Mouse (Mus musculus) CH12F3 (cell line): ENCODE results near the gene Tomm70a.
"Not testable (repeated sequence)": the region's sequence is repeated elsewhere in the genome, so short reads cannot be mapped to it uniquely, and the experiment has no call there.

ENCODE experiments used
- in situ Hi-C: fragments of 300-500 bp; cut with MboI; formaldehyde crosslinking; loops from 2 replicates; pipeline ENCODE4 v1.14.3; 2020; ENCODE audit warnings: low sequenced_read_pairs

The Tomm70a gene

DNA sequence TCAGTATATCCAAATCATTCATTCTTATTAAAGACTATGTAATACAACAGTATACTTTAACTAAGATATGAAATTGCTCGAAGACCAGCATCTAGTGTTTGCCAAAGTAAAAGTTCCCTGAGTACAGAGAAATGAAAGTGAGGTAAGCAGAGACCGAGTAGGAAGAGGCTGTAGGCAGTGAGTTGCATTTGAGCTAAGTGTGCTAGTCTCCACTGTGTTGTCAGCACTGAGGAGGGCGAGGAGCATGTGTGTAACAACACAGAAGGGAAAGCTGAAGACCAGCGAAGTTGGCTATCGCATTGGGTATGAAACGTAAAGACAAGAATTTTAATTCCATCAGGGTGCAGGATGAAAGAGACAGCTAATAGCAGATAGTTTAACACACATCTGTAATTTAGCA is 12.1 kb downstream of the Tomm70a start:
- in situ Hi-C loops = no loop called here

DNA sequence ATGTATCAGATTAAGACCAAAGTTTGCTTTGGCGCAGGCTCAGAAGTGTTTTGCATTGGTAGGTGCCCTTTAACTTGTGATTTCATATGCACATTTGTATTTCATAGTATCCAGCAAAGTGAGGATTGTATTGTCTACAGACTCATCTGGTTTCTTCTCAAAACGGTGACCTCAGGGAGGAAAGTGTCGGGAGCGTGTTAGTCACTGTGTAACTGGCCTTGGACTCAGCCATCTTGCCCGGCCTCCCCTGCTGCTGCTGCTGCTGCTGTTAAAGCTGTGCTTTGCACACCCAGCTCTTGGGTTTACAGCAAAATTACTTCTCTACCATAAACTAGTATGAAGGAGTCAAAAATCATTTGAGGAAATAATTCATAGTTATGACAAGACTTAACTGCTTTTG is 23.2 kb downstream of the Tomm70a start:
- in situ Hi-C loops = no loop called here

DNA sequence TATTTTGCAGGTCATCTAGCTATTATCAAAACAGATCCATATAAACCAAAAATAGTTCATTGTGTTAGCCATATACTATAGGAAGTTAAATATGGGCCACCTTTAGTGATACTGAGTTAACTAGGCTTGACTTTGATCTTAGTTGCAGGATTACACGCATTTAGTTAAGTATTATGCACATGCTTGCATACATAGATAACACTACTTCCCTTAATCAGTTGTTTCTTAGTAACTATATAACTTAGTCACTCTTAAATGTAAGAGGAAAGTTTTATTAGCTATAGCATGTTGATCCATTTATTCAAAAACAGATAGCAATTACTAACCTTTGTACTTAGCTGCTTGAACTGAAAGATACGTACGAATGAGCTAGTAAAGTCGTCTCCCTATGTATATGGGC is 29.9 kb downstream of the Tomm70a start:
- in situ Hi-C loops = no loop called here

DNA sequence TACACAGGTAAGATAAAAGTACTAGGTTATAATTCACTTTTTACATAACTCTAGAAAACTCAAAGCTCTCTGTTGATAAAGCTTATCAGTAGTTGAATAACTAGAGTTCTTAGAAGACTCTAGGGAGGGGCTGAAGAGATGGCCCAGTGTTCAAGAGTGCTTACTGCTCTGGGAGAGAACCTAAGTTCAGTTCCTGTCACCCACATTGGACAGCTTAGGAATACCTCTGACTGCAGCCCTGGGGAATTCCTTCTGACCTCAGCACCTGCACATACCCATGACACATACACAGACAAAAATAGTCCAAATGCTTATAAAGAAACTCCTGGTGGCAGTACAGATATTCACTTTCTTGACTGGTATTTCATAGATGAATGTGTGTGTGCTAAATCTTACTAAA is 34.4 kb downstream of the Tomm70a start:
- in situ Hi-C loops = no loop called here

DNA sequence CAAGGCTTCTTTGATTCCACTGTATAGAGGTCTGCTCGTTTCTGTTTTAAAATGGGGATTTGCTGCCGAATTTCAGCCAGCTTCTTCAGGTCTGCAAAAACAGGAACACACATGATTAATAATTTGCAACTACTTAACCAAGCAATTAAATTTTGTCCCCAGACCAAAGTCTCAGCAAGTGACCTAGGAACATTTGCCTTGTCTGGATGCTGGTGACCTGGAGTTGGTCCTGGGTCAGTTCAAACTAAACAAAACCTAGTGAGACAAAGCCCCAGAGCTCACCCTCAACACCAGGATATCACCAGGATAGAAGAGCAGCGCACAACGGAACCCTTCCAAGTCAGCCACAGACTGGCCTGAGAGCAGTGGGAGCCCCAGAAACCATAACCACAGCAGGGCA is 35.6 kb downstream of the Tomm70a start:
- in situ Hi-C loops = no loop called here

DNA sequence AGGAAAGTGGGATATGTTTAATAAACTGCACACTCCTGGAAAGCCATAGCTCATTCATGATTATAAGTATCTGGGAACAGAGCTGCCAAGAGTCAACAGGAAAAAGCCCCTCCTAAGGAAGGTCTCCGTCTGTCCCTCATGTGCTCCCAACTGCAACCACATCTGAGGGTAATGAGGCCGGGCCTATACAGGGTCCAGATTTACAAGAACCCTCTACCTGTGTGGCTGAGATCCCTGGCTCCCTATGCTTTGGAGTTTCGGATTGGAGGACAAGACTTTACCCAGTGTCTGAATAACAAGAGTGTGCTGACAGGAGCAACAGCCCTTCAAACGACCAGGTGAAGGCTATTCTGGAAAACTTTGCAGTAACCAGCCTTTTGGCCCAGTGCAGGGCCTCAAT is 36.2 kb downstream of the Tomm70a start:
- in situ Hi-C loops = no loop called here

DNA sequence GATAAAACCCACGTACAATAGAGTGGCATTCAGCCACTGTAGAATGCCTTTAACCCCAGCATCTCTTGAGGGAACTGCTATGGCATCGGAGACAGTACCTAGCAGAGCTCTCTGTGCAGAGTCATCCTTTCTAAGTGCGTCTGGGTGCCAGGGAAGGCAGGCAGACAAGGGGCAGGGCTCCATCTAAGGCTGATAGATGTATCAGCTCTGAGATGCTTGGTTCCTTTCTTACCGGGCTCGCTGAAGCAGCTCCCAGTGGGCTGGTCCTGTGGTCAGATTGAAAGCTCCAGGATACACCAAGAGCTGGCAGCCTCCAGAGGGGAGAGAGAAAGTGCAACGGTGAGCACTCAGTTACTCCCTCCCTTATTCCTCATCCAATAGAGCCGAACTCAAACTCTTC is 38.3 kb downstream of the Tomm70a start:
- in situ Hi-C loops = no loop called here

DNA sequence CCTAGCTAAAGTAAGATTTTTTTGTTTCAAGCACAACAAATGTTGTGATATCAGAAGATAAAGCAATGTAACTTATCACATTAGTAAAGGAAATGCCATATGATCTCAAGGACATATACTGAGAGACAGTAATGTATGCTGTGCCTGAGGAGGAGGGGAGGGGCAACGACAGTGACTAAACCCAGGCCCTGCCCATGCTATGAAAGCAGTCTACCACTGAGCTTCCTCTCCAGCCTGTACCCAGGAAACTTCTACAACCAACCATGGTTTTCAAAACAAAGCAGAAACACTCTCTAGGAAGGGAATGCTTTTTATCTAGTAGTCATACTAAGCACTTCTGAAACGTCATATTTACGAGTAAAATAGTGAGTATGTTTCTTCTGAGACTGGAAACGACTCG is 41.3 kb downstream of the Tomm70a start:
- in situ Hi-C loops = no loop called here

DNA sequence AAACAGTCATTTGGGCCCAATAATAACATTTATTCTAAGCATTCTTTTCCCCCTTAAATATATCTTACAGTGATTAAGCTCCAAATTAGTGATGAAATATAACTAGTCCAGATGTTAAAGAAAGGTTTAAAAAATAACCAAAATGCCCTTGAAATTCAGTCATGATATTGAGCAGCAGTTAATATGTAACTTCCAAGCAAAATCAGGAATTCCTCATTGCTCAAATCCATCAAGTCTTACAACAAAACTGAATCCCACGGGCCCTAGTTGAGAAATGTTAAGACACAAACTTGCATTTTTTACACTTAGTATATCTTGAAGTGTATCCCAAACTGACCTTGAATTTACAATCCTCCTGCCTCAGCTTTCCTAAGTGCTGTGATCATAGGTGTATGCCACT is 42.2 kb downstream of the Tomm70a start:
- in situ Hi-C loops = no loop called here

DNA sequence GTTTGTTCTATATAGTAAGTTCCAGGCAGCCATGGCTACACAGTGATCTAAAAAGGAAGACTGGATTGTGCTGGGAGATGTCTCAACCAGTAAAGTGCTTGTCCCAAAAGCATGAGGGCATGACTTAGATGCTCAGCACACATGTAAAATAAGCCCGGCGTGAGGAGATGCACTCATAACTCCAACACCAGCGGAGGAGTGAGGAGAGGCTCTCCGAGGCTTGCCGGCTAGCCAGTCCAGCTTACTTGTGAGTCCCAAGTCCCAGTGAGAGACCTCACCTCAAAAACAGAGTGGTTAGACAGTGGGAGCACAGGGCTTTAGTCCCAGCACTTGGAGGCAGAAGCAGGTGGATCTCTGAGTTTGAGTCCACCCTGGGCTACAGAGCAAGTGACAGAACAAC is 43.7 kb downstream of the Tomm70a start:
- in situ Hi-C loops = no loop called here

DNA sequence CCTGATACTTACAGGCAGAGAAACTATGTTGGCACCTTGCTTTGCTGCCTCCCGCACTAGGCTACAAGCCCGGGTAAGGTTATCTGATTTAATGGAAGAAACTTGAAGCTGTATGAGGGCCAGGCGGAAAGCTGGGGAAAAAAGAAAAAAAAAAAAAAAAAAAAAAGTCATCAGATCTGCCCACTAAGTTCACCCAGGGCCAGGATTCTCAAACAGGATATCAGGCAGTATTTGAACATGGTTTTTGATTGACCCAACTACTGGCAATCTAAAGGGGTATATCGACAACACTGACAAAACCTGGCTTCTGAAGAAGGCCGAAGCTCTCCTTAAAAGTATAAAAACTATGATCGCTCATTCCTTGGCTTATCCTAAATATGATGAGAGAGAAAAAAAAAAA is 44.6 kb downstream of the Tomm70a start:
- in situ Hi-C loops = no loop called here

DNA sequence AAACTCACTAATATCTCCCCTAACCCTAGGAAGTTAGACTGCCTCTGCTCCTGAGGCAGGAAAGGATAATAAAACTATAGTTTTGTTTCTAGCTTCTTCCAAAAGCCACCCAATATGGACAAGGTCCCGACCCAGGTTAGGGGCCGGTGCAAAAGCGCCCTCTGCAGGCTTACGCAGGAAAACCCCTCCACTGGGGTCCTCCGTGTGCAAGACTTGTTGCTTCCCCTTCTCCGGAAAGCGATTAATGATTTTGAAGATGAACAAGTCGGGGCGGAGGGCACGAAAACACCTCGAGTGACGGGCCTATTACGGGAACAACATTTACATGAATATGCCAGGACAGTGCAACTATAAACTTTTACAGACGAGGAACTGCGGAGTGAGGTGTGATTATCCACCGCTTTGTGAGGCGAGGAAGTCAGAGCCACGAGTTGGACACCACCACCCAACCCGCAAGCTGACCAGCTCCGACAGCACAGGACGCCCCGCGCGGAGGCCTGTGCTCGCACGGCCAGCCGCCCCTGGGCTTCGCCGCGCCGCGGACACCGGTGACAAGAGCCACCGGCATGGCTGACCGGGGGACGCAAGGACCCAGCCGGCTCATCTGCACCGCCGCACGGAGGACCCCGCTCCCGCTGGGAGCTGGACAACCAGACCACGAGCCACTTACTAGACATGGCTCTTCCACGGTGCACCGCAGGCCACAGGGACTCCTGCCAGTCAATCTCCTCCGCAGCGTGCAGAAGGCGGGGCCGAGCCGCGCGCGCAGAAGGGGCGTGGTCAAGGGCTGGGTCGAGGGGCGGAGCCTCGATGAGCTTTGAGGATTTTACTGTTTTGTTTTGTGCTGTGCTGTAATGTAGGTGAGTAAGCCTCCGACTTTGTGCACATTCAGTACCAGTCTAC is 45.4 kb downstream of the Tomm70a start, which contains the start of gene Nit2:
Gene Nit2, minus strand, starts transcription at position 731 of the 903 bp plus-strand sequence.
- in situ Hi-C loops = no loop called here

DNA sequence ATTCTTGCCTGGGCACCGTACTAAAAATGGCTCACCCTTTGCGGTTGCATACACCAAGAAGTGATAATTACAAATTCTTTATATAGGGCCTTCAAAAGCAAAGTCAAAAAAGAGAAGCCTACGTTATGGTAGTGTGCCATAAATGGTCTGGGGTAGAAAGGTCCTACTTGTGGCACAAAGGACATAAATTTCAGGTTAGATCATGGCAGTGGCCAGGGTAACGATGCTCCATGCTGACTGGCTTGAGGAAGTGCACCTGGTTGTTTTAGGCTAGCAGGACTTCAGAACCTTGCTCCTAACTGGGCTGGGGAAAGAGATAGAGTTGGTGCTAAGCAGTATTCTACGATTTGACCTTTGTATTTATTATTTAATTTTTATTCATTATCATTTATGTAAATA is 46.0 kb downstream of the Tomm70a start:
- in situ Hi-C loops = no loop called here

DNA sequence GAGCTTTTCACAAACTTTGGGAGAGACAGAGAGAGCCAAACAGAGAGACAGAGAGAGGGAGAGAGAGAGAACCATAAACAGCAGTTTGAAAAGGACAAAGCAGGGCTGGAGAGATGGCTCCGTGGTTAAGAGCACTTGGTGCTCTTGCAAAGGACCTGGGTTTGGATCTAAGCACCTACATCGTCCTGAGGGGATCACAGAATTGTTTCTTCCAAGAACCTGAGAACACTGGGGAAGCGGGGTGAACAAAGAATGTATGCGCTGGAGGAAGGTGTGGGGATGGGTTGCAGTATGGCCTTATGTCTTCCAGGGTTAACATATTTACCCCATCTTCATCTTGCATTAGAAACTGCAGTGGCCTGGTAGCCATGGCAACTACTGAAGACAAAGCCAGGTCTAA is 46.7 kb downstream of the Tomm70a start:
- in situ Hi-C loops = no loop called here

DNA sequence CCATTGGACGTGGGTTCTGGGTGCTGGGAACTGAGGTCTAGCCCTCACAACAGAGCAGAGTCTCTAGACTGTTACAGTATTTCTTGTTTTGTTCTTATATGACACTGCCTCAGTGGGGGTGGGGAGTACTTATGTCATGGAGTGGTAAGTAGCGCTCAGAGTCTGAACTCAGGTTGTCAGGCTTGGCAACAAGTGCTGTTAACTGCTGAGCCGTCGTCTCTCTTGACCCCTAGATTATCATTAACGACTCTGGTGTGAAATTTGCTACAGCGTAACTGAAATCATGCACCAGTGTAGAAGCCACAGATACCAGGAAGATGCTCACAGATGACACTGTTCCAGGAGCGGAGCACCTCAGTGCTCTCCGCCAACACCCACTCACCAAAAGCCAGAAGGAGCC is 49.7 kb downstream of the Tomm70a start:
- in situ Hi-C loops = no loop called here

DNA sequence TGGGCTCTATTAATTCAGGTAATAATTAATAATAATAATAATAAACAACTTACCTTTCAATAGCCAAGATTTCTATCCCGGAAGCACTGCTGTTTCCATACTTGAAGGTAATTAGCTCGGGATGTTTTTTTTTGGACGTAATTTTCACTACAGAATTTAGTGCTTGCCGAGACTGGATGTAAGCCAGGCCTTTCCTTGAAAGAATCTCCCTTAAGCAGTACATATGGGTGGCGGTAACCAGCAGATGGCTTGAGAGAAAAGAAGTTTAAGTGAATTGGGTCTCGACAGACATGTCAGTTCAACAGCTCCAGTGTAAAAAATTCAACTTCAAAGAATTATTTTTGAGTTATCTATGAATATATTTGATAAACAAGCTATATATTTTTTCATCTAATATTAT is 50.1 kb downstream of the Tomm70a start:
- in situ Hi-C loops = no loop called here

DNA sequence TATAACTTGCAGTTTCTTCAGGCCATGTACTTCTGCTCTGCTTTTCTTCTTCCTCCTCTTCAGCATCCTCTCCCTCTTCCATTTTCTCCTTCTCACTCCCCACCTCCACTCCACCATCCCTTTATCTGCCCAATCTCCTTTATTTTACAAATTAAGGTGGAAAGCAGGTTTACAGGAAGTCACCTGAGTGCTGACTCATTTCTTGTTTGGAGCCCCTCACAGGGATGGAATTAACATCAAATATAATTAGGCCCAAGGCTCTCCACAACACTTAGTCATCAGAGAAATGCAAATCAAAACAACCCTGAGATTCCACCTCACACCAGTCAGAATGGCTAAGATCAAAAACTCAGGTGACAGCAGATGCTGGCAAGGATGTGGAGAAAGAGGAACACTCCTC is 53.0 kb downstream of the Tomm70a start:
- in situ Hi-C loops = not testable (repeated sequence)

DNA sequence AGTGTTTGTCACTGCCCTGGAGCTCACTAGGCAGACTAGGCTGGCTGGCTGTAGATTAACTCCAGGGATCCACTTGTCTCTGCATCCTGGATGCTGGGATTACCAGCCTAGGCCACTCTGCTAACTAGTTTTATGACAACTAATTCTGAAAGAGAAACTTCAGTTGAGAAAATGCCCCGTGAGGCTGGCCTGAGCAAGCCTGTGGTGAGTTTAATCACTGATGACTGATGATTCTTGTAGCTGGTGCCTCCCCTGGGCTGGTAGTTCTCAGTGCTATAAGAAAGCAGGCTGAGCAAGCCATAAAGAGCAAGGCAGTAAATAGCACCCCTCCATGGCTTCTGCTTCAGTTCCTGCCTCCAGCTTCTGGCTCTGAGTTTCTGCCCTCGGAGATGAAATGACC is 54.2 kb downstream of the Tomm70a start:
- in situ Hi-C loops = no loop called here

DNA sequence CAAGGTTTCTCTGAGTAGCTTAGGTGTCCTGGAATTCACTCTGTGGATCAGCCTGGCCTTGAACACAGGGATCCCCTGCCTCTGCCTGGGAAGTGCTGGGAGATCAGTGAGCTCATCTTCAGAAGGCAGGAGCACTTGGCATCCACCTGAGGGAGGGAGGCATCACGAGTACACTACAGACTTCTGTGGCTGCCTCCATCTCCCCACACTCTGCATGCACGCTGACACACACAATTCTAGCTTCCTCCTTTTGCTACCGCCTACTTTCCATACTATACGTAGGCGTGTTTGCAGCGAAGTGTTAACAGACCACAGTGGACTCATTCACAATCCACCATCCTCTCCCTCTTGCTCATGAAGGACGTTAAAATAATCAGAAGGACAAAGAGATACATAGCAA is 54.8 kb downstream of the Tomm70a start:
- in situ Hi-C loops = no loop called here

DNA sequence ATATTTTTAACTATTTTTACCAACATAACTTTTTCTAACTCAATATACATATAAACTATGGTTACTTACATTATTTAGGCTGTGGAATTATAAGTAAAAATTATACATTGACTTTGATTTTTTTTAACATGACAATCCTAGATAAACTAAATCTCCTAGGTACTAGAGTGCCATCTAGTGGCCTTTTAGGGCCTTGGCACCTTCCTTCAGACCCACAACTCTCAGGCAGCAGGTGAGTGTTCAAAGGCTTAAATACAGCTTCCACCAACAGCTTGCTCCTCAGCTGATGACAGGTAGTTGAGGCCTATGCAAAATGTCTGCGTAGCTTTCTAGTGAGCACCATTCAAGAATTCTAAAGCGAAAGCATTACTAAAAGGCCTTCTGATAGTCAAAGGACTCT is 55.8 kb downstream of the Tomm70a start:
- in situ Hi-C loops = no loop called here

DNA sequence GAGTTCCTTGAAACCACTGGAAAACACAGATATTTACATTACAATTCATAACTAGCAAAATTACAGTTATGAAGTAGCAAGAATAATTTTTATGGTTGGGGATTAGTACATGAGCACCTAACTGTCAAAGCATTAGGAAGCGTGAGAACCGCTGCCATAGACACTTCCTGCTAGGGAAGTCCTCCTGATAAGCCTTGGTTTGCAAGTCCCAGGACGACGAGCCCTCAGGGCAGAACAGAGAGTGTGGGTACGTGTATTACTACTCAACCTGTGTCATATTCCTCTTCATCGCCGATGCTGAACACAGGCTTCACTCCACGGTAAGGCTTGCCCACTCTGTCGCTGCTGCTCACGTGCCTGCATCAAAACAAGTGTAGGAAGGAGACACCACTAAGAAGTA is 56.2 kb downstream of the Tomm70a start:
- in situ Hi-C loops = no loop called here

DNA sequence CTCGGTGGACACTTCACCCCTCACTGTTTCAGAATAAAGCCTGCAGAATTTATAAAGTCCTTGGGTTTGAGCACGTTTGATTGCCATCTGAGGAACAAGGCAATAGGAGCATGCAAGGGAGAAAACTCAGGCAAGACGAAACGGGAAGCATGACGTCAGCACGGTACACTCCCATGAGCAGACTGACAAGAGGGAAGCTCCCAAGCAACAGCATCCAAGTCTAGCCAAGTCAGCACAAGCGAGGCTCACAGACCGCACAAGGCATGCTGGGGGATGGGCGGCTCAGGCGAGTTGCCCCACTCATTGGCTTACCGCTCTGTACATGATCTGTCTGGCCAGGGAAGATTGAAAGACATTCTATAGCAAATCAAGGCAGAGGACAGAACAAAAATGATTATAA is 59.7 kb downstream of the Tomm70a start:
- in situ Hi-C loops = no loop called here

DNA sequence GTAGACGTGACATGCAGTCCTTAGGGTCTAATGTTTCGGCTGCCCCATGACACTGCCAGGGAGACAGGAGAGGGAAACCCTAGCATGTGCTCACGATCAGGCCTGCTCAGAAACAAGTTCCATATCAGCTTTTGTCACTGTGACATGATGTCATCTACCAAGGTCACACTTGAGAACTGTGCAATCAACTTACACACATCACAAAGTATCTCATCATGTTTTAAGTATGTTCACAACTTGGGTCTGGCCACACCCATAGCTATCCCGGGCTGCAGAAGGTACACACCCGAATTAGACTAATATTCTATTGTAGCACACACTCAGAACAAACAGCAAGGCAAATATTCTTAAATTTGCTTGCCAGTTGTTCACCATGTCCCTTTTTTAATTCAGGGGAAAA is 60.5 kb downstream of the Tomm70a start:
- in situ Hi-C loops = no loop called here
